Mouse (Mus musculus): ENCODE measurements around the gene Mbd3. TPM values are rescaled to one million over a fixed set of nuclear protein-coding genes. Genes with fewer than 3 reads are reported as not detected.

Mbd3 gene
- polyA plus RNA-seq, 1 experiment, result not detected

GRCm38 (mm10) chr10:80371983-80372382, 27.4 kb downstream of the Mbd3 start:
- Histone ChIP-seq H3K4me1 (ENCODE audit: control insufficient read depth, insufficient read depth, low read length) (peaks cover 21% of the 10 kb centered on the region), H3K27ac (ENCODE audit: insufficient read depth, low read depth, low read length) (no peak overlapping the region; the same call in 1 of the 2 replicates), H3K4me3 (ENCODE audit: insufficient read depth, low read depth, low read length) (no peak overlapping the region)
- WGBS, result 65% methylated on average over 9 of the region's 9 CpGs
- TF ChIP-seq CTCF (IDR thresholded peaks at IDR 0.05; ENCODE audit: insufficient read depth, low read depth, low read length), result no peak
- no peak for TF ChIP-seq POLR2A (IDR thresholded peaks at IDR 0.05; ENCODE audit: insufficient read depth, low read depth, low read length)

- Histone ChIP-seq H3K4me1 (ENCODE audit: control insufficient read depth, insufficient read depth, low read length) (peaks cover 22% of the 10 kb centered on the region), H3K27ac (ENCODE audit: insufficient read depth, low read depth, low read length) (no peak overlapping the region), H3K4me3 (ENCODE audit: insufficient read depth, low read depth, low read length) (no peak overlapping the region)
- 28% methylated on average over 12 of the region's 12 CpGs for WGBS
- TF ChIP-seq CTCF (IDR thresholded peaks at IDR 0.05; ENCODE audit: insufficient read depth, low read depth, low read length), result no peak
- TF ChIP-seq POLR2A (IDR thresholded peaks at IDR 0.05; ENCODE audit: insufficient read depth, low read depth, low read length), result no peak
Measured at GRCm38 (mm10) chr10:80371411-80371966, 27.9 kb downstream of the Mbd3 start.

- 57% methylated on average over 21 of the region's 21 CpGs for WGBS
- Histone ChIP-seq H3K27ac (ENCODE audit: insufficient read depth, low read depth, low read length) (no peak overlapping the region), H3K4me1 (ENCODE audit: control insufficient read depth, insufficient read depth, low read length) (peaks cover 22% of the 10 kb centered on the region), H3K4me3 (ENCODE audit: insufficient read depth, low read depth, low read length) (no peak overlapping the region)
- TF ChIP-seq POLR2A (IDR thresholded peaks at IDR 0.05; ENCODE audit: insufficient read depth, low read depth, low read length) (no peak), CTCF (IDR thresholded peaks at IDR 0.05; ENCODE audit: insufficient read depth, low read depth, low read length) (no peak)
Measured at GRCm38 (mm10) chr10:80369995-80370747, 29.2 kb downstream of the Mbd3 start.

GRCm38 (mm10) chr10:80368392-80368791, 31.0 kb downstream of the Mbd3 start:
- Histone ChIP-seq H3K4me1 (ENCODE audit: control insufficient read depth, insufficient read depth, low read length) (peaks cover 25% of the 10 kb centered on the region), H3K4me3 (ENCODE audit: insufficient read depth, low read depth, low read length) (no peak overlapping the region), H3K27ac (ENCODE audit: insufficient read depth, low read depth, low read length) (no peak overlapping the region)
- TF ChIP-seq POLR2A (IDR thresholded peaks at IDR 0.05; ENCODE audit: insufficient read depth, low read depth, low read length) (no peak), CTCF (IDR thresholded peaks at IDR 0.05; ENCODE audit: insufficient read depth, low read depth, low read length) (no peak)
- 91% methylated on average over 6 of the region's 6 CpGs for WGBS

- no peak overlapping the region for H3K27ac ChIP-seq (ENCODE audit: insufficient read depth, low read depth, low read length)
- H3K4me1 ChIP-seq (ENCODE audit: control insufficient read depth, insufficient read depth, low read length), result peaks cover 25% of the 10 kb centered on the region
- TF ChIP-seq POLR2A (IDR thresholded peaks at IDR 0.05; ENCODE audit: insufficient read depth, low read depth, low read length) (no peak), CTCF (IDR thresholded peaks at IDR 0.05; ENCODE audit: insufficient read depth, low read depth, low read length) (no peak)
- H3K4me3 ChIP-seq (ENCODE audit: insufficient read depth, low read depth, low read length), result no peak overlapping the region
- WGBS, result 47% methylated on average over 5 of the region's 5 CpGs
Measured at GRCm38 (mm10) chr10:80367954-80368353, 31.4 kb downstream of the Mbd3 start.

- Histone ChIP-seq H3K4me3 (ENCODE audit: insufficient read depth, low read depth, low read length) (no peak overlapping the region), H3K4me1 (ENCODE audit: control insufficient read depth, insufficient read depth, low read length) (peaks cover 15% of the 10 kb centered on the region), H3K27ac (ENCODE audit: insufficient read depth, low read depth, low read length) (no peak overlapping the region)
- TF ChIP-seq CTCF (IDR thresholded peaks at IDR 0.05; ENCODE audit: insufficient read depth, low read depth, low read length) (no peak), POLR2A (IDR thresholded peaks at IDR 0.05; ENCODE audit: insufficient read depth, low read depth, low read length) (no peak)
- WGBS, result 57% methylated on average over 6 of the region's 6 CpGs
Measured at GRCm38 (mm10) chr10:80365736-80366135, 33.6 kb downstream of the Mbd3 start.

GRCm38 (mm10) chr10:80363734-80364133, 35.6 kb downstream of the Mbd3 start:
- TF ChIP-seq POLR2A (IDR thresholded peaks at IDR 0.05; ENCODE audit: insufficient read depth, low read depth, low read length) (no peak), CTCF (IDR thresholded peaks at IDR 0.05; ENCODE audit: insufficient read depth, low read depth, low read length) (no peak)
- H3K4me3 ChIP-seq (ENCODE audit: insufficient read depth, low read depth, low read length), result no peak overlapping the region
- H3K27ac ChIP-seq (ENCODE audit: insufficient read depth, low read depth, low read length), result no peak overlapping the region
- peaks cover 15% of the 10 kb centered on the region for H3K4me1 ChIP-seq (ENCODE audit: control insufficient read depth, insufficient read depth, low read length)
- 46% methylated on average over 6 of the region's 6 CpGs for WGBS

- 9% methylated on average over 31 of the region's 31 CpGs for WGBS
- TF ChIP-seq POLR2A (IDR thresholded peaks at IDR 0.05; ENCODE audit: insufficient read depth, low read depth, low read length) (no peak), CTCF (IDR thresholded peaks at IDR 0.05; ENCODE audit: insufficient read depth, low read depth, low read length) (no peak)
- H3K27ac ChIP-seq (ENCODE audit: insufficient read depth, low read depth, low read length), result no peak overlapping the region
Measured at GRCm38 (mm10) chr10:80357994-80358639, 41.2 kb downstream of the Mbd3 start.

GRCm38 (mm10) chr10:80357336-80357735, 42.0 kb downstream of the Mbd3 start:
- Histone ChIP-seq H3K4me1 (ENCODE audit: control insufficient read depth, insufficient read depth, low read length) (peaks cover 28% of the 10 kb centered on the region), H3K27ac (ENCODE audit: insufficient read depth, low read depth, low read length) (no peak overlapping the region), H3K4me3 (ENCODE audit: insufficient read depth, low read depth, low read length) (no peak overlapping the region; the same call in 1 of the 2 replicates)
- no peak for TF ChIP-seq POLR2A (IDR thresholded peaks at IDR 0.05; ENCODE audit: insufficient read depth, low read depth, low read length)
- no peak for TF ChIP-seq CTCF (IDR thresholded peaks at IDR 0.05; ENCODE audit: insufficient read depth, low read depth, low read length)
- WGBS, result 16% methylated on average over 7 of the region's 7 CpGs

More at GRCm38 (mm10) chr10:80357994-80358639, 41.2 kb downstream of the Mbd3 start:
- peaks cover 28% of the 10 kb centered on the region for H3K4me1 ChIP-seq (ENCODE audit: control insufficient read depth, insufficient read depth, low read length)
- peak overlapping the region; percentile 27 for H3K4me3 ChIP-seq (ENCODE audit: insufficient read depth, low read depth, low read length)
